Mouse (Mus musculus): ENCODE results near the gene Phc2. TPM values are rescaled to one million over a fixed set of nuclear protein-coding genes. Genes with fewer than 3 reads are reported as not detected.

Phc2 gene
- polyA plus RNA-seq, 1 experiment, result 44.6 TPM

DNA sequence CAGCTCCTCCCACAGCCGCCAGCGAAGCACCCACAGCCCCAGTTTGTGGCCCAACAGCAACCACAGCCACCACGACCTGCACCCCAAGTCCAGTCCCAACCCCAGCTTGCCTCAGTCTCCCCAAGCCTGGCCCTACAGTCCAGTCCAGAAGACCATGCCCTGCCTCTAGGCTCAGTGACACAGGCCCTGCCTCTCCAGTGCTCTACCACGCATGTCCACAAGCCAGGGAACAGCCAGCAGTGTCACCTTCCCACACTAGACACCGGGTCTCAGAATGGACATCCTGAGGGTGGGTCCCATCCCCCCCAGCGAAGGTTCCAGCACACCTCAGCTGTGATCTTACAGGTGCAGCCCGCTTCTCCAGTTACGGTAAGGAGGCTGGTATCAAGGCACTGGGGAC lies 68.4 kb downstream of the Phc2 start:
- Histone ChIP-seq H3K4me1 (ENCODE audit: control insufficient read depth, insufficient read depth, low read length) (no peaks in the 10 kb centered on the region; the same call in none of the 2 replicates), H3K36me3 (ENCODE audit: control insufficient read depth, insufficient read depth, low read length) (no peaks in the 10 kb centered on the region), H3K27me3 (ENCODE audit: control insufficient read depth, insufficient read depth, low read length) (no peaks in the 10 kb centered on the region), H3K4me3 (ENCODE audit: control insufficient read depth, low read depth, low read length) (no peak overlapping the region), H3K27ac (ENCODE audit: control insufficient read depth, insufficient read depth, low read depth, low read length) (no peak overlapping the region)
- TF ChIP-seq POLR2A (IDR thresholded peaks at IDR 0.05; ENCODE audit: control insufficient read depth, low read depth, low read length) (no peak), CTCF (IDR thresholded peaks at IDR 0.05; ENCODE audit: control insufficient read depth, insufficient read depth, insufficient replicate concordance, low read depth, low read length) (no peak)

DNA sequence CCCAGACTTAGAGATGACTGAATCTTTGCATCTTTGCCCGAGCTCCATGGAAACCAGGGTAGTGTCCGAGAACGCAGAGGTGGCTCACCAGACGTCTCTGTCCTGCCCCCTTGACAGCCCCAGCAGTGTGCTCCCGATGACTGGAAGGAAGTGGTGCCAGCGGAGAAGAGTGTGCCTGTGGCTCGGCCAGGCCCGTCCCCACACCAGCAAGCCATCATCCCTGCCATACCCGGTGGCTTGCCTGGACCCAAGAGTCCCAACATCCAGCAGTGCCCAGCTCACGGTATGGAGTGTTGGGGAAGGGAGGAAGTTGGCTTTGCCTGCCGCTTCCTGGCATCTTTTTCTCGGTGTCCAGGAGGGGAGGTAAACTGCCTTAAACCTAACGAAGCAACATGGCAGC lies 68.9 kb downstream of the Phc2 start:
- Histone ChIP-seq H3K4me1 (ENCODE audit: control insufficient read depth, insufficient read depth, low read length) (no peaks in the 10 kb centered on the region; the same call in none of the 2 replicates), H3K4me3 (ENCODE audit: control insufficient read depth, low read depth, low read length) (no peak overlapping the region), H3K27me3 (ENCODE audit: control insufficient read depth, insufficient read depth, low read length) (no peaks in the 10 kb centered on the region), H3K36me3 (ENCODE audit: control insufficient read depth, insufficient read depth, low read length) (no peaks in the 10 kb centered on the region), H3K27ac (ENCODE audit: control insufficient read depth, insufficient read depth, low read depth, low read length) (no peak overlapping the region)
- TF ChIP-seq CTCF (IDR thresholded peaks at IDR 0.05; ENCODE audit: control insufficient read depth, insufficient read depth, insufficient replicate concordance, low read depth, low read length) (no peak), POLR2A (IDR thresholded peaks at IDR 0.05; ENCODE audit: control insufficient read depth, low read depth, low read length) (no peak)

- no peak for TF ChIP-seq CTCF (IDR thresholded peaks at IDR 0.05; ENCODE audit: control insufficient read depth, insufficient read depth, insufficient replicate concordance, low read depth, low read length)
- TF ChIP-seq POLR2A (IDR thresholded peaks at IDR 0.05; ENCODE audit: control insufficient read depth, low read depth, low read length), result no peak
- peaks cover 2% of the 10 kb centered on the region for H3K4me1 ChIP-seq (ENCODE audit: control insufficient read depth, insufficient read depth, low read length)
- no peak overlapping the region for H3K27ac ChIP-seq (ENCODE audit: control insufficient read depth, insufficient read depth, low read depth, low read length)
Measured at GRCm38 (mm10) chr4:128724059-128724458, 69.6 kb downstream of the Phc2 start.

GRCm38 (mm10) chr4:128727019-128727720 lies 72.7 kb downstream of the Phc2 start:
- peak overlapping the region; percentile 79 for H3K27ac ChIP-seq (ENCODE audit: control insufficient read depth, insufficient read depth, low read depth, low read length)
- no peaks in the 10 kb centered on the region for H3K27me3 ChIP-seq (ENCODE audit: control insufficient read depth, insufficient read depth, low read length)
- no peaks in the 10 kb centered on the region for H3K36me3 ChIP-seq (ENCODE audit: control insufficient read depth, insufficient read depth, low read length)
- H3K4me3 ChIP-seq (ENCODE audit: control insufficient read depth, low read depth, low read length), result peak overlapping the region; percentile 94
- H3K4me1 ChIP-seq (ENCODE audit: control insufficient read depth, insufficient read depth, low read length), result peaks cover 9% of the 10 kb centered on the region
- TF ChIP-seq CTCF (IDR thresholded peaks at IDR 0.05; ENCODE audit: control insufficient read depth, insufficient read depth, insufficient replicate concordance, low read depth, low read length) (no peak), POLR2A (IDR thresholded peaks at IDR 0.05; ENCODE audit: control insufficient read depth, low read depth, low read length) (peak; percentile 72)

More at GRCm38 (mm10) chr4:128724059-128724458, 69.6 kb downstream of the Phc2 start:
- Histone ChIP-seq H3K4me3 (ENCODE audit: control insufficient read depth, low read depth, low read length) (no peak overlapping the region; the same call in 1 of the 2 replicates), H3K27me3 (ENCODE audit: control insufficient read depth, insufficient read depth, low read length) (no peaks in the 10 kb centered on the region), H3K36me3 (ENCODE audit: control insufficient read depth, insufficient read depth, low read length) (no peaks in the 10 kb centered on the region)

DNA sequence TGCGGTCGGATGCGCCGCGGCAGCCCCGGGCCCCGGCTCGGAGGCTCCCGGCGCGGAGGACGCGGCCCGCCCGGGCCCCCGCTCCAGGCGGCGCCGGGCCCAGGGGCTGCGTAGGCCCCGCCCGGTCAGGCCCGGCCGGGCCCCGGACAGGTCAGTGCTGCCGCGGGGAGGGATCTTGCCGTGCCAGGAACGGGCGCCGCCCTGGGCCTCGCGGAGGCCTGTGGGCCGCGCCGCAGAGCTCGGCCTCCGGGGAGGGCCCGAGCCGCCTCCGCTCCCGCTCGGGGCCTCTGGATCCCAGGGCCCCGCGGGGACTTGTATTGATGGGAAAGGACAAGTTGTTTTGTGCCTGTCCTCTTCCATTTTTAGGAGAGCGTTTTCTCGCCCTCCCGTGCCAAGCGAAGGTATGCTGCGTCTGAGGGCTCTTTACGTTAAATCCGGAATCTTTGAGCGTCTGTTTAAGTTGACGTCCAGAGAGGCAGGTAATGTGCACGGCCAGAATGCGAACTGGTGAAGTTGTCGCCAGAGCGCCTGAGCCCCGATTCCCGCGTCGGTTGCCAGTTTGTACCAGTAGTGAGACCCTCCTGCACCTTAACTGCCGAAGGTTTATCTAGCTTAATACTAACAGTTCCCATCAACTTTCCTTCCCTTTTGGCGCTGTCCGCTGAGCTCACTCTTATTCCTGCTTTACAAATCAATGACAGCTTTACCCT lies 73.4 kb downstream of the Phc2 start:
- peaks cover 9% of the 10 kb centered on the region for H3K4me1 ChIP-seq (ENCODE audit: control insufficient read depth, insufficient read depth, low read length)

GRCm38 (mm10) chr4:128728431-128728851 lies 73.9 kb downstream of the Phc2 start:
- Histone ChIP-seq H3K36me3 (ENCODE audit: control insufficient read depth, insufficient read depth, low read length) (no peaks in the 10 kb centered on the region), H3K27me3 (ENCODE audit: control insufficient read depth, insufficient read depth, low read length) (no peaks in the 10 kb centered on the region), H3K27ac (ENCODE audit: control insufficient read depth, insufficient read depth, low read depth, low read length) (peak overlapping the region; percentile 79), H3K4me3 (ENCODE audit: control insufficient read depth, low read depth, low read length) (peak overlapping the region; percentile 94), H3K4me1 (ENCODE audit: control insufficient read depth, insufficient read depth, low read length) (peaks cover 9% of the 10 kb centered on the region)
- TF ChIP-seq CTCF (IDR thresholded peaks at IDR 0.05; ENCODE audit: control insufficient read depth, insufficient read depth, insufficient replicate concordance, low read depth, low read length), result no peak
- TF ChIP-seq POLR2A (IDR thresholded peaks at IDR 0.05; ENCODE audit: control insufficient read depth, low read depth, low read length), result no peak

More for the DNA sequence above, 73.4 kb downstream of the Phc2 start:
- Histone ChIP-seq H3K27ac (ENCODE audit: control insufficient read depth, insufficient read depth, low read depth, low read length) (peak overlapping the region; percentile 79), H3K27me3 (ENCODE audit: control insufficient read depth, insufficient read depth, low read length) (no peaks in the 10 kb centered on the region), H3K36me3 (ENCODE audit: control insufficient read depth, insufficient read depth, low read length) (no peaks in the 10 kb centered on the region), H3K4me3 (ENCODE audit: control insufficient read depth, low read depth, low read length) (peak overlapping the region; percentile 94)
- no peak for TF ChIP-seq POLR2A (IDR thresholded peaks at IDR 0.05; ENCODE audit: control insufficient read depth, low read depth, low read length)
- no peak for TF ChIP-seq CTCF (IDR thresholded peaks at IDR 0.05; ENCODE audit: control insufficient read depth, insufficient read depth, insufficient replicate concordance, low read depth, low read length)

GRCm38 (mm10) chr4:128729033-128729708 lies 74.7 kb downstream of the Phc2 start:
- H3K4me1 ChIP-seq (ENCODE audit: control insufficient read depth, insufficient read depth, low read length), result peaks cover 13% of the 10 kb centered on the region
- no peak overlapping the region; the same call in 1 of the 2 replicates for H3K4me3 ChIP-seq (ENCODE audit: control insufficient read depth, low read depth, low read length)

More at GRCm38 (mm10) chr4:128729033-128729708, 74.7 kb downstream of the Phc2 start:
- Histone ChIP-seq H3K27me3 (ENCODE audit: control insufficient read depth, insufficient read depth, low read length) (no peaks in the 10 kb centered on the region), H3K27ac (ENCODE audit: control insufficient read depth, insufficient read depth, low read depth, low read length) (no peak overlapping the region), H3K36me3 (ENCODE audit: control insufficient read depth, insufficient read depth, low read length) (no peaks in the 10 kb centered on the region)
- TF ChIP-seq CTCF (IDR thresholded peaks at IDR 0.05; ENCODE audit: control insufficient read depth, insufficient read depth, insufficient replicate concordance, low read depth, low read length) (no peak), POLR2A (IDR thresholded peaks at IDR 0.05; ENCODE audit: control insufficient read depth, low read depth, low read length) (no peak)

Data from testis, adult 2 months (tissue).